Mouse (Mus musculus) MEL (cell line): ENCODE measurements around the gene Fastkd2. TPM values are rescaled to one million over a fixed set of nuclear protein-coding genes. Genes with fewer than 3 reads are reported as not detected.

Source experiments
- DNase-seq: peaks from one replicate; pipeline ENCODE4 v3.0.0; 2011; ENCODE audit warnings: low read depth, low spot score
- H3K27ac ChIP-seq: 2 replicates; pipeline ENCODE4 v1.5.1; 2012; ENCODE audit warnings: low read depth, mild to moderate bottlenecking, control low read depth, low read length, moderate library complexity; ENCODE audit not compliant: control insufficient read depth
- H3K27me3 ChIP-seq, 2 experiments: fragments of 150-350 bp in 1 of 2; sonication (generic) in 1 of 2; 2 replicates each; pipeline ENCODE4 v1.6.1; 2012; ENCODE audit warnings: low read length in 2 of 2, mild to moderate bottlenecking in 2 of 2, improper control_type of control experiment in 1 of 2, moderate library complexity in 1 of 2; ENCODE audit not compliant: insufficient read depth in 2 of 2, control insufficient read depth in 1 of 2
- H3K36me3 ChIP-seq, 2 experiments: 2 replicates each; pipeline ENCODE4 v1.6.1; 2012 to 2014; ENCODE audit warnings: low read length in 2 of 2, improper control_type of control experiment in 1 of 2, inconsistent platforms in 1 of 2, mild to moderate bottlenecking in 1 of 2; ENCODE audit not compliant: insufficient read depth in 2 of 2, control insufficient read depth in 1 of 2
- H3K4me1 ChIP-seq, 2 experiments: fragments of 150-350 bp in 1 of 2; sonication (generic) in 1 of 2; 2 replicates each; pipeline ENCODE4 v1.6.1; 2012; ENCODE audit warnings: low read length in 2 of 2, improper control_type of control experiment in 1 of 2, mild to moderate bottlenecking in 1 of 2; ENCODE audit not compliant: insufficient read depth in 2 of 2, control insufficient read depth in 1 of 2
- H3K4me3 ChIP-seq, 2 experiments: fragments of 150-350 bp in 1 of 2; sonication (generic) in 1 of 2; 2 replicates each; pipeline ENCODE4 v1.5.1; 2012; ENCODE audit warnings: low read depth in 2 of 2, low read length in 2 of 2, mild to moderate bottlenecking in 2 of 2, moderate library complexity in 2 of 2, control low read depth in 1 of 2, improper control_type of control experiment in 1 of 2; ENCODE audit not compliant: control insufficient read depth in 1 of 2, insufficient read depth in 1 of 2
- H3K79me2 ChIP-seq: 2 replicates; pipeline ENCODE4 v1.6.1; 2012; ENCODE audit warnings: mild to moderate bottlenecking, low read length, moderate library complexity; ENCODE audit not compliant: control insufficient read depth, poor library complexity, insufficient read depth
- H3K9ac ChIP-seq: 2 replicates; pipeline ENCODE4 v1.6.1; 2012; ENCODE audit warnings: low read depth, mild to moderate bottlenecking, control low read depth, low read length, moderate library complexity; ENCODE audit not compliant: control insufficient read depth, poor library complexity, severe bottlenecking
- H3K9me3 ChIP-seq: fragments of 150-350 bp; sonication (generic); replicated peaks from 2 replicates; pipeline ENCODE4 v1.6.1; 2012; ENCODE audit warnings: mild to moderate bottlenecking, low read length, improper control_type of control experiment, moderate library complexity; ENCODE audit not compliant: insufficient read depth
- CHD2 ChIP-seq: IDR thresholded peaks from 2 replicates; pipeline ENCODE4 v1.6.1; 2011; ENCODE audit warnings: low read length, improper control_type of control experiment
- ELF1 ChIP-seq: IDR thresholded peaks from 2 replicates; pipeline ENCODE4 v1.6.1; 2014; ENCODE audit warnings: low read depth, mild to moderate bottlenecking, inconsistent platforms, low read length, improper control_type of control experiment, moderate library complexity
- EP300 ChIP-seq, 2 experiments: IDR thresholded peaks; 2 replicates each; pipeline ENCODE4 v1.6.1; 2011; ENCODE audit warnings: improper control_type of control experiment in 2 of 2, low read length in 2 of 2, low read depth in 1 of 2, mild to moderate bottlenecking in 1 of 2
- ETS1 ChIP-seq: IDR thresholded peaks from 2 replicates; pipeline ENCODE4 v1.6.1; 2012; ENCODE audit warnings: low read depth, mild to moderate bottlenecking, inconsistent platforms, low read length, improper control_type of control experiment, moderate library complexity
- HCFC1 ChIP-seq: IDR thresholded peaks from 2 replicates; pipeline ENCODE4 v1.6.1; 2012; ENCODE audit warnings: low read depth, mild to moderate bottlenecking, inconsistent platforms, low read length, improper control_type of control experiment, moderate library complexity
- JUND ChIP-seq: IDR thresholded peaks from 2 replicates; pipeline ENCODE4 v1.6.1; 2011; ENCODE audit warnings: low read depth, mild to moderate bottlenecking, improper control_type of control experiment, low read length
- KAT2A ChIP-seq: conservative IDR thresholded peaks from 2 replicates; pipeline ENCODE4 v1.6.1; 2012; ENCODE audit warnings: low read depth, low read length, improper control_type of control experiment, inconsistent platforms
- MEF2A ChIP-seq: IDR thresholded peaks from 2 replicates; pipeline ENCODE4 v1.6.1; 2014; ENCODE audit warnings: low read depth, mild to moderate bottlenecking, inconsistent platforms, low read length, improper control_type of control experiment; ENCODE audit not compliant: poor library complexity, insufficient replicate concordance, severe bottlenecking; ENCODE audit errors: extremely low read depth
- MXI1 ChIP-seq: IDR thresholded peaks from 2 replicates; pipeline ENCODE4 v1.6.1; 2011; ENCODE audit warnings: mild to moderate bottlenecking, low read depth, low read length, improper control_type of control experiment
- MYB ChIP-seq: IDR thresholded peaks from 2 replicates; pipeline ENCODE4 v1.6.1; 2011; ENCODE audit warnings: mild to moderate bottlenecking, low read depth, low read length, improper control_type of control experiment
- NELFE ChIP-seq: IDR thresholded peaks from 2 replicates; pipeline ENCODE4 v1.6.1; 2011; ENCODE audit warnings: low read depth, low read length, improper control_type of control experiment
- NRF1 ChIP-seq: IDR thresholded peaks from 2 replicates; pipeline ENCODE4 v1.6.1; 2014; ENCODE audit warnings: low read depth, mild to moderate bottlenecking, inconsistent platforms, low read length, improper control_type of control experiment, moderate library complexity; ENCODE audit not compliant: poor library complexity, insufficient read depth, severe bottlenecking
- POLR2AphosphoS2 ChIP-seq: IDR thresholded peaks from 2 replicates; pipeline ENCODE4 v1.6.1; 2011; ENCODE audit warnings: low read length, improper control_type of control experiment
- SMC3 ChIP-seq: IDR thresholded peaks from 2 replicates; pipeline ENCODE4 v1.6.1; 2011; ENCODE audit warnings: low read depth, low read length, improper control_type of control experiment
- TAL1 ChIP-seq: IDR thresholded peaks from 2 replicates; pipeline ENCODE4 v1.6.1; 2012; ENCODE audit warnings: mild to moderate bottlenecking, inconsistent platforms, low read length, moderate library complexity, mixed read lengths
- TCF12 ChIP-seq: IDR thresholded peaks from 2 replicates; pipeline ENCODE4 v1.6.1; 2014; ENCODE audit warnings: low read depth, mild to moderate bottlenecking, inconsistent platforms, low read length, improper control_type of control experiment, moderate library complexity
- USF1 ChIP-seq: IDR thresholded peaks from 2 replicates; pipeline ENCODE4 v1.6.1; 2014; ENCODE audit warnings: low read depth, mild to moderate bottlenecking, inconsistent platforms, low read length, improper control_type of control experiment, moderate library complexity
- USF2 ChIP-seq, 2 experiments: IDR thresholded peaks; 2 replicates each; pipeline ENCODE4 v1.6.1; 2011 to 2012; ENCODE audit warnings: improper control_type of control experiment in 2 of 2, low read length in 2 of 2, borderline replicate concordance in 1 of 2, inconsistent platforms in 1 of 2, low read depth in 1 of 2, mild to moderate bottlenecking in 1 of 2; ENCODE audit not compliant: insufficient read depth in 1 of 2
- ZKSCAN1 ChIP-seq: IDR thresholded peaks from 2 replicates; pipeline ENCODE4 v1.6.1; 2012; ENCODE audit warnings: low read depth, mild to moderate bottlenecking, inconsistent platforms, low read length, improper control_type of control experiment, moderate library complexity
- ZMIZ1 ChIP-seq: IDR thresholded peaks from 2 replicates; pipeline ENCODE4 v1.6.1; 2012; ENCODE audit warnings: low read depth, mild to moderate bottlenecking, inconsistent platforms, low read length, improper control_type of control experiment, moderate library complexity
- polyA plus RNA-seq, 2 experiments: library from polyadenylated mRNA; stranded (reverse) in 1 of 2; unstranded in 1 of 2; fragments of >175 nt in 1 of 2; fragments of >200 nt in 1 of 2; gene quantifications; 2 replicates each; pipeline versions ENCODE4 v1.2.1 to v1.2.4; 2012; ENCODE audit warnings: low replicate concordance in 2 of 2, low read depth in 1 of 2; ENCODE audit not compliant: insufficient read length in 2 of 2, insufficient read depth in 1 of 2, missing spikeins in 1 of 2
- total RNA-seq: library from RNA; depleted of rRNA; stranded (reverse); fragments of 300-350 nt; gene quantifications from 2 replicates; pipeline ENCODE4 v1.2.3, GENCODE M21; 2012; rRNA removed

Fastkd2 gene
- total and polyA plus RNA-seq, 3 experiments, result not detected

DNA sequence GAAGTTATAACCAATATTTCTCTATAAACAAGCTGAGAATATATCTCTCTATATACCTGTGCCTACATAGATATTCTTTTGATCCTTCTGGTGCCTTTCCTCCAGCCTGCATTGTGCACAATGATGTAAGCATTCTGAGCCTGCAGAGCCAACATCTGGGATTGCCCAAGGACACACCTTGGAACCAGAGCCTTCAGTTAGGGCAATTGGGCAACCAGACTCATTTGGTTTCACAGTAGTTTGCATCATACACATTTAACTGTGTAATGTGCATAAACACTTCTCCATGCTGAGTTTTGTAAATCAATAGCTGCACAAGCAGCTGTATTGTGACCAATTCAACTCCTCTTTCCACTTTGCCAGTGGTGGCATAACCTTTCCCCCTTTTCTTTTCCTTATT is 63.9 kb downstream of the Fastkd2 start:
- TF ChIP-seq MXI1 (no peak), MYB (no peak), NELFE (no peak), USF2 (IDR thresholded peaks at IDR 0.05; ENCODE audit: borderline replicate concordance in 1 of 2, insufficient read depth in 1 of 2, low read depth in 1 of 2, low read length in 2 of 2) (no peak), MEF2A (no peak), JUND (no peak), ETS1 (no peak), ZKSCAN1 (no peak), TCF12 (no peak), NRF1 (no peak), KAT2A (no peak), SMC3 (no peak), EP300 (IDR thresholded peaks at IDR 0.05; ENCODE audit: low read depth in 1 of 2, low read length in 2 of 2) (no peak), POLR2AphosphoS2 (no peak), TAL1 (no peak), ELF1 (no peak), USF1 (no peak), HCFC1 (no peak), ZMIZ1 (no peak), CHD2 (no peak)
- TF ChIP-seq, all 39 proteins: peak for 0
- Histone ChIP-seq H3K36me3 (no peaks in the 10 kb centered on the region), H3K27me3 (no peaks in the 10 kb centered on the region), H3K9ac (no peak overlapping the region), H3K4me3 (no peak overlapping the region), H3K9me3 (no peaks in the 10 kb centered on the region), H3K79me2 (no peaks in the 10 kb centered on the region), H3K27ac (no peak overlapping the region), H3K4me1 (no peaks in the 10 kb centered on the region)
- DNase-seq, result no peak

Other genes with a start within 250 kb of the Fastkd2 start
- not detected in 2 replicates for gene Gm39653, start 114.6 kb upstream of the Fastkd2 start, total RNA-seq
- not detected for gene Gm39653, start 114.6 kb upstream of the Fastkd2 start, polyA plus RNA-seq
- gene Dytn, start 43.7 kb upstream of the Fastkd2 start, total RNA-seq, result not detected in 2 replicates
- gene Dytn, start 43.7 kb upstream of the Fastkd2 start, polyA plus RNA-seq, result not detected
- not detected in 2 replicates for gene Mdh1b, start 296 bp upstream of the Fastkd2 start, total RNA-seq
- gene Mdh1b, start 296 bp upstream of the Fastkd2 start, polyA plus RNA-seq, result not detected
- gene 4933402D24Rik, start 38.7 kb downstream of the Fastkd2 start, total RNA-seq, result not detected in 2 replicates
- gene 4933402D24Rik, start 38.7 kb downstream of the Fastkd2 start, polyA plus RNA-seq, result not detected